Mouse (Mus musculus): Measurements from ENCODE around the gene Zmiz2. TPM values are rescaled to one million over a fixed set of nuclear protein-coding genes. Genes with fewer than 3 reads are reported as not detected.
A peak's percentile ranks its signal among the peaks of the same experiment; 100 is the strongest.
"Not testable (repeated sequence)": the region's sequence is repeated elsewhere in the genome, so short reads cannot be mapped to it uniquely, and the experiment has no call there.

Zmiz2 gene
- total and polyA plus RNA-seq, 3 experiments, result 12.3 to 90.3 (median 35.5) TPM

DNA sequence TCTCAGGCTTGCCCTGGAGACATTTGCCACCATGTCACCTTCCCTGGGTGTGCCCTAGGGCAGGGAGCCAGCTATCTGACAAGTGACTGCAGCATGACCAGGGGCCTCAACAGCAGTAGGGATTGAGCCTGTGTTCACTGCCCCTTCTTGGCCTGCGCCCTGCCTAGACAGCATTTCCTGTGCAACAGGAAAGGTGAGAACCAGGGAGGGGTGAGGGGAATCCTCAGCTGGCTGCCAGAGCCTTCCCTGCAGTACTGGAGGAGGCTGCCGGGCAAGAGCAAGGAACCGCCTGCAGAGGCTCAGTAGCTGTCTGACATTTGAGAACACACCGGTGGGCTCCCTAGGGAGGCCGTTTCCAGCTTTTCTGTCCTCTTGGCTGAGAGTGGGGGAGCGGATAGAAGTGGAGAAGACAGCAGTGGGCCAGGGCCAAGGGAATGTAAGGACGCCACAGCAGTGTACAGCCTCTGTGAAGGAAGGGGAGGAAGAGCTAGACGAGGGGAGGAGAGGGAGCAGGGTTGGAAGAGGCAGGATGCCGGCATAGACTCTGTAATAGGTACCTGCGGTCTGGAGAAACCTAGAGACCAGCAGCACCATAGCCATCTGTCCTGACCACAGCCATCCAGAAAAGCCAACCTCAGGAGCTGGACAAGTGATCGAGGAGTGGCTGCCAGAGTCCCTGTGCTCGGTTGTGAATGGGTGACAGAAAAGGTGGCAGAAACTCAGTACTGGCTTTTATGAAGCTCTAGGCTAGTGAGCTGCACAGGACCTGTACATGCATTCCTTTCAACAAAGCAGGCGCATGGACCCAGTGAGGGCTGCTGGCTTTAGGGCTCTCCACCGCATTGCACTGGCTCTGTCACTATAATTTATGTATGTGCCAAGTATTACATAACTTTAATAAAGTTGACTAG, 17.6 kb downstream of the Zmiz2 start:
- H3K9ac ChIP-seq (ENCODE audit: control insufficient read depth, low read depth, low read length, poor library complexity, severe bottlenecking), result no peak overlapping the region
- H3K9me3 ChIP-seq (replicated peaks; ENCODE audit: insufficient read depth, low read length), result no peaks in the 10 kb centered on the region
- no peaks in the 10 kb centered on the region for H3K27me3 ChIP-seq (ENCODE audit: control insufficient read depth in 1 of 2, insufficient read depth in 2 of 2, low read length in 2 of 2)
- TF ChIP-seq TAL1 (IDR thresholded peaks at IDR 0.05; ENCODE audit: low read length), result no peak
- 0 out of 4 replicates have a peak, but pooled peaks of 1 of the 2 experiments have one; percentile 17 for TF ChIP-seq POLR2A (IDR thresholded peaks at IDR 0.05; ENCODE audit: control insufficient read depth in 1 of 2, insufficient read depth in 1 of 2, low read depth in 1 of 2, low read length in 2 of 2, poor library complexity in 1 of 2)
- 0 out of 2 replicates have a peak, but pooled peaks have one; percentile 17 for TF ChIP-seq ZKSCAN1 (IDR thresholded peaks at IDR 0.05; ENCODE audit: low read depth, low read length)
- no peak for DNase-seq (ENCODE audit: low read depth, low spot score)
- no peak overlapping the region for H3K27ac ChIP-seq (ENCODE audit: control insufficient read depth, low read depth, low read length)
- peaks cover 0 to 8% of the 10 kb centered on the region in 2 experiments; a peak in 2 of 4 replicates for H3K36me3 ChIP-seq (ENCODE audit: control insufficient read depth in 1 of 2, insufficient read depth in 2 of 2, low read length in 2 of 2)
- H3K4me1 ChIP-seq (ENCODE audit: control insufficient read depth in 1 of 2, insufficient read depth in 2 of 2, low read length in 2 of 2), result no peaks in the 10 kb centered on the region
- no peaks in the 10 kb centered on the region for H3K79me2 ChIP-seq (ENCODE audit: control insufficient read depth, insufficient read depth, low read length, poor library complexity)
- no peak overlapping the region for H3K4me3 ChIP-seq (ENCODE audit: control insufficient read depth in 1 of 2, insufficient read depth in 1 of 2, low read depth in 2 of 2, low read length in 2 of 2)

DNA sequence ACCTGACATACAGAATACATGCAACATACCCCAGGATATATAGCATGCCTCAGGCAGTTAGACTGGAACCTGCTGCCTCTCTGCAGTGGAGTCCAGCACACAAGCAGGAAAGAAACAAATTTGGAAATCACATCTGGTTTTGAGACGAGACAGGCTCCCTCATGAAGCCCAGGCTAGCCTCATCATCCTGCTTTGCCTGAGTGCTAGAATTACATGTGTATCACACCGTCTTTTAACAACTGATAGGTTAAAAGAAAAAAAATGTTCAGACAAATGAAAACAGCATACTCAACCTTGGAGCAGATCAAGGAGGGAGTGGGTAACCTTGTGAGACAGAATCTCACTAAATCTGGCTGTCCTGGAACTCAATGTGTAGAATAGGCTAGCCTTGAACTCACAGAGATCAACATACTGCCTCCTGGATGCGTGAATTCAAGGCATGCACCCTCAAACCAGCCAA, 18.3 kb downstream of the Zmiz2 start:
- H3K9me3 ChIP-seq (replicated peaks; ENCODE audit: insufficient read depth, low read length), result no peaks in the 10 kb centered on the region
- no peaks in the 10 kb centered on the region for H3K4me1 ChIP-seq (ENCODE audit: control insufficient read depth in 1 of 2, insufficient read depth in 2 of 2, low read length in 2 of 2)
- H3K36me3 ChIP-seq (ENCODE audit: control insufficient read depth in 1 of 2, insufficient read depth in 2 of 2, low read length in 2 of 2), result peaks cover 0 to 4% of the 10 kb centered on the region in 2 experiments; a peak in 1 of 4 replicates
- DNase-seq (ENCODE audit: low read depth, low spot score), result no peak
- no peak overlapping the region for H3K9ac ChIP-seq (ENCODE audit: control insufficient read depth, low read depth, low read length, poor library complexity, severe bottlenecking)
- H3K79me2 ChIP-seq (ENCODE audit: control insufficient read depth, insufficient read depth, low read length, poor library complexity), result no peaks in the 10 kb centered on the region
- TF ChIP-seq MYC (IDR thresholded peaks at IDR 0.05; ENCODE audit: low read depth, low read length), result no peak
- TF ChIP-seq POLR2AphosphoS2 (IDR thresholded peaks at IDR 0.05; ENCODE audit: low read length), result peak; percentile 77
- no peaks in the 10 kb centered on the region for H3K27me3 ChIP-seq (ENCODE audit: control insufficient read depth in 1 of 2, insufficient read depth in 2 of 2, low read length in 2 of 2)
- H3K27ac ChIP-seq (ENCODE audit: control insufficient read depth, low read depth, low read length), result no peak overlapping the region
- H3K4me3 ChIP-seq (ENCODE audit: control insufficient read depth in 1 of 2, insufficient read depth in 1 of 2, low read depth in 2 of 2, low read length in 2 of 2), result no peak overlapping the region

DNA sequence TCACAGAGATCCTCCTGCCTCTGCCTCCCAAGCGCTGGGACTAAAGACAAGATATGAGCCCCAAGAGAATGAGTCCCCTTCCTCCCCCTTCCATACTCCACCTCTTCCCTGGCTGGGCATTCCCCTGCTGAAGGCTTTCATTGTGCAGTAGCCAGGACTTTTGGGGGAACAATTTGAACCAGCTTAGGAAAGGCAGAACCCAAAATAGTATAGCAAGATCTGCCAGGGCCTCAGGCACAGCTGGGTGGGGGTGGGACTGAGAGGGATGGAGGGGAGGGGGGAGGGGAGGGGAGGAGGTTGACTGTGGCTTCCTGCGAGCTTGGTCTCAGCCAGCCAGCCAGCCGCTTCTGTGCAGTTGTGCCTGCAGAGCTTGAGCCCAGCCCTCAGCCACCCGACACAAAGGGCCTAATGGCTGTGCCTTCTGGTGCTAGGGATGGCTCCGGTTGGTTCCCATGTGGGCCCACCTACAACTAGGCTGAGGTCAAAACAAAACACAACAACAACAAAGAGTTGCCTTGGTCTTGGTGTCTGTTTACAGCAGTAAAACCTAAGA, 21.3 kb downstream of the Zmiz2 start:
- DNase-seq (ENCODE audit: low read depth, low spot score), result no peak
- H3K4me3 ChIP-seq (ENCODE audit: control insufficient read depth in 1 of 2, insufficient read depth in 1 of 2, low read depth in 2 of 2, low read length in 2 of 2), result no peak overlapping the region
- H3K27me3 ChIP-seq (ENCODE audit: control insufficient read depth in 1 of 2, insufficient read depth in 2 of 2, low read length in 2 of 2), result no peaks in the 10 kb centered on the region
- H3K79me2 ChIP-seq (ENCODE audit: control insufficient read depth, insufficient read depth, low read length, poor library complexity), result peaks cover 7% of the 10 kb centered on the region
- TF ChIP-seq BHLHE40 (IDR thresholded peaks at IDR 0.05; ENCODE audit: borderline replicate concordance, low read depth, low read length) (no peak), ZMIZ1 (IDR thresholded peaks at IDR 0.05; ENCODE audit: low read depth, low read length) (no peak), CTCF (IDR thresholded peaks at IDR 0.05 in 2 of 3, conservative IDR thresholded peaks at IDR 0.05 in 1 of 3; ENCODE audit: control insufficient read depth in 1 of 3, insufficient read depth in 1 of 3, low read depth in 2 of 3, low read length in 3 of 3, poor library complexity in 1 of 3, severe bottlenecking in 1 of 3) (no peak), ETS1 (IDR thresholded peaks at IDR 0.05; ENCODE audit: low read depth, low read length) (no peak), MEF2A (IDR thresholded peaks at IDR 0.05; ENCODE audit: extremely low read depth, insufficient replicate concordance, low read depth, low read length, poor library complexity, severe bottlenecking) (no peak), E2F4 (IDR thresholded peaks at IDR 0.05; ENCODE audit: borderline replicate concordance, low read depth, low read length) (no peak), GATA1 (IDR thresholded peaks at IDR 0.05; ENCODE audit: low read depth, low read length) (no peak), ZC3H11A (IDR thresholded peaks at IDR 0.05; ENCODE audit: low read depth, low read length) (no peak), POLR2AphosphoS5 (IDR thresholded peaks at IDR 0.05; ENCODE audit: borderline replicate concordance, low read depth, low read length) (no peak), GABPA (IDR thresholded peaks at IDR 0.05; ENCODE audit: low read depth, low read length) (no peak)
- peaks cover 4 to 7% of the 10 kb centered on the region in 2 experiments; a peak in 3 of 4 replicates for H3K4me1 ChIP-seq (ENCODE audit: control insufficient read depth in 1 of 2, insufficient read depth in 2 of 2, low read length in 2 of 2)
- H3K9ac ChIP-seq (ENCODE audit: control insufficient read depth, low read depth, low read length, poor library complexity, severe bottlenecking), result no peak overlapping the region
- H3K9me3 ChIP-seq (replicated peaks; ENCODE audit: insufficient read depth, low read length), result no peaks in the 10 kb centered on the region
- H3K27ac ChIP-seq (ENCODE audit: control insufficient read depth, low read depth, low read length), result no peak overlapping the region
- H3K36me3 ChIP-seq (ENCODE audit: control insufficient read depth in 1 of 2, insufficient read depth in 2 of 2, low read length in 2 of 2), result peaks cover 0 to 6% of the 10 kb centered on the region in 2 experiments; a peak in 1 of 4 replicates

DNA sequence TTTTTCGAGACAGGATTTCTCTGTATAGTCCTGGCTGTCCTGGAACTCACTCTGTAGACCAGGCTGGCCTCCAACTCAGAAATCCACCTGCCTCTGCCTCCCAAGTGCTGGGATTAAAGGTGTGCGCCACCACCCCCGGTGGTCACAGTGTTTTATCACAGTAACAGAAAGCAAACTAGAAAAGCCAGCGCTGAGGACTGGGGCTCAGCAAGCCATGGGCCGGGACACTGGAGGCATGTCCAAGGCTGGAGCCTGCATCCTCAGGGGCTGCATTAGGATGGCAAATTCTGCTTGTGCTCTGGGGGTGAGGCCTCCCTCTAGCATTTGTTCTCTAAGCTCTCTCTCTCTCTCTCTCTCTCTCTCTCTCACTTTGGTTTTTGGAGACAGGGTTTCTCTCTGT, 21.9 kb downstream of the Zmiz2 start:
- not testable (repeated sequence) for H3K9ac ChIP-seq (ENCODE audit: control insufficient read depth, low read depth, low read length, poor library complexity, severe bottlenecking); H3K36me3 ChIP-seq (ENCODE audit: control insufficient read depth in 1 of 2, insufficient read depth in 2 of 2, low read length in 2 of 2); H3K4me3 ChIP-seq (ENCODE audit: control insufficient read depth in 1 of 2, insufficient read depth in 1 of 2, low read depth in 2 of 2, low read length in 2 of 2); H3K4me1 ChIP-seq (ENCODE audit: control insufficient read depth in 1 of 2, insufficient read depth in 2 of 2, low read length in 2 of 2); H3K27me3 ChIP-seq (ENCODE audit: control insufficient read depth in 1 of 2, insufficient read depth in 2 of 2, low read length in 2 of 2); DNase-seq (ENCODE audit: low read depth, low spot score); H3K9me3 ChIP-seq (replicated peaks; ENCODE audit: insufficient read depth, low read length); H3K27ac ChIP-seq (ENCODE audit: control insufficient read depth, low read depth, low read length)
- H3K79me2 ChIP-seq (ENCODE audit: control insufficient read depth, insufficient read depth, low read length, poor library complexity), result peaks cover 10% of the 10 kb centered on the region

Measured in MEL (cell line).